Mouse (Mus musculus) MEL (cell line): Measurements from ENCODE around the gene Mtrr. TPM values are rescaled to one million over a fixed set of nuclear protein-coding genes. Genes with fewer than 3 reads are reported as not detected.
A peak's percentile ranks its signal among the peaks of the same experiment; 100 is the strongest.

ENCODE experiments used
- DNase-seq: peaks from one replicate; pipeline ENCODE4 v3.0.0; 2011; ENCODE audit warnings: low read depth, low spot score
- H3K27ac ChIP-seq: 2 replicates; pipeline ENCODE4 v1.5.1; 2012; ENCODE audit warnings: low read depth, mild to moderate bottlenecking, control low read depth, low read length, moderate library complexity; ENCODE audit not compliant: control insufficient read depth
- H3K27me3 ChIP-seq, 2 experiments: fragments of 150-350 bp in 1 of 2; sonication (generic) in 1 of 2; 2 replicates each; pipeline ENCODE4 v1.6.1; 2012; ENCODE audit warnings: low read length in 2 of 2, mild to moderate bottlenecking in 2 of 2, improper control_type of control experiment in 1 of 2, moderate library complexity in 1 of 2; ENCODE audit not compliant: insufficient read depth in 2 of 2, control insufficient read depth in 1 of 2
- H3K36me3 ChIP-seq, 2 experiments: 2 replicates each; pipeline ENCODE4 v1.6.1; 2012 to 2014; ENCODE audit warnings: low read length in 2 of 2, improper control_type of control experiment in 1 of 2, inconsistent platforms in 1 of 2, mild to moderate bottlenecking in 1 of 2; ENCODE audit not compliant: insufficient read depth in 2 of 2, control insufficient read depth in 1 of 2
- H3K4me1 ChIP-seq, 2 experiments: fragments of 150-350 bp in 1 of 2; sonication (generic) in 1 of 2; 2 replicates each; pipeline ENCODE4 v1.6.1; 2012; ENCODE audit warnings: low read length in 2 of 2, improper control_type of control experiment in 1 of 2, mild to moderate bottlenecking in 1 of 2; ENCODE audit not compliant: insufficient read depth in 2 of 2, control insufficient read depth in 1 of 2
- H3K4me3 ChIP-seq, 2 experiments: fragments of 150-350 bp in 1 of 2; sonication (generic) in 1 of 2; 2 replicates each; pipeline ENCODE4 v1.5.1; 2012; ENCODE audit warnings: low read depth in 2 of 2, low read length in 2 of 2, mild to moderate bottlenecking in 2 of 2, moderate library complexity in 2 of 2, control low read depth in 1 of 2, improper control_type of control experiment in 1 of 2; ENCODE audit not compliant: control insufficient read depth in 1 of 2, insufficient read depth in 1 of 2
- H3K79me2 ChIP-seq: 2 replicates; pipeline ENCODE4 v1.6.1; 2012; ENCODE audit warnings: mild to moderate bottlenecking, low read length, moderate library complexity; ENCODE audit not compliant: control insufficient read depth, poor library complexity, insufficient read depth
- H3K9ac ChIP-seq: 2 replicates; pipeline ENCODE4 v1.6.1; 2012; ENCODE audit warnings: low read depth, mild to moderate bottlenecking, control low read depth, low read length, moderate library complexity; ENCODE audit not compliant: control insufficient read depth, poor library complexity, severe bottlenecking
- H3K9me3 ChIP-seq: fragments of 150-350 bp; sonication (generic); replicated peaks from 2 replicates; pipeline ENCODE4 v1.6.1; 2012; ENCODE audit warnings: mild to moderate bottlenecking, low read length, improper control_type of control experiment, moderate library complexity; ENCODE audit not compliant: insufficient read depth
- BHLHE40 ChIP-seq: IDR thresholded peaks from 2 replicates; pipeline ENCODE4 v1.6.1; 2012; ENCODE audit warnings: low read depth, mild to moderate bottlenecking, inconsistent platforms, low read length, improper control_type of control experiment, borderline replicate concordance
- CHD2 ChIP-seq: IDR thresholded peaks from 2 replicates; pipeline ENCODE4 v1.6.1; 2011; ENCODE audit warnings: low read length, improper control_type of control experiment
- CTCF ChIP-seq, 3 experiments: IDR thresholded peaks in 2 of 3; conservative IDR thresholded peaks in 1 of 3; 2 replicates each; pipeline ENCODE4 v1.5.1; 2011 to 2012; ENCODE audit warnings: low read length in 3 of 3, low read depth in 2 of 3, mild to moderate bottlenecking in 2 of 3, improper control_type of control experiment in 1 of 3, inconsistent platforms in 1 of 3, mixed read lengths in 1 of 3, moderate library complexity in 1 of 3; ENCODE audit not compliant: control insufficient read depth in 1 of 3, insufficient read depth in 1 of 3, poor library complexity in 1 of 3, severe bottlenecking in 1 of 3
- ELF1 ChIP-seq: IDR thresholded peaks from 2 replicates; pipeline ENCODE4 v1.6.1; 2014; ENCODE audit warnings: low read depth, mild to moderate bottlenecking, inconsistent platforms, low read length, improper control_type of control experiment, moderate library complexity
- ETS1 ChIP-seq: IDR thresholded peaks from 2 replicates; pipeline ENCODE4 v1.6.1; 2012; ENCODE audit warnings: low read depth, mild to moderate bottlenecking, inconsistent platforms, low read length, improper control_type of control experiment, moderate library complexity
- GABPA ChIP-seq: IDR thresholded peaks from 2 replicates; pipeline ENCODE4 v1.6.1; 2012; ENCODE audit warnings: low read depth, mild to moderate bottlenecking, inconsistent platforms, low read length, improper control_type of control experiment, moderate library complexity
- HCFC1 ChIP-seq: IDR thresholded peaks from 2 replicates; pipeline ENCODE4 v1.6.1; 2012; ENCODE audit warnings: low read depth, mild to moderate bottlenecking, inconsistent platforms, low read length, improper control_type of control experiment, moderate library complexity
- KAT2A ChIP-seq: conservative IDR thresholded peaks from 2 replicates; pipeline ENCODE4 v1.6.1; 2012; ENCODE audit warnings: low read depth, low read length, improper control_type of control experiment, inconsistent platforms
- MAZ ChIP-seq: IDR thresholded peaks from 2 replicates; pipeline ENCODE4 v1.6.1; 2012; ENCODE audit warnings: low read depth, mild to moderate bottlenecking, inconsistent platforms, low read length, improper control_type of control experiment
- MYC ChIP-seq: IDR thresholded peaks from 2 replicates; pipeline ENCODE4 v1.6.1; 2011; ENCODE audit warnings: low read depth, mild to moderate bottlenecking, low read length, improper control_type of control experiment, moderate library complexity
- NRF1 ChIP-seq: IDR thresholded peaks from 2 replicates; pipeline ENCODE4 v1.6.1; 2014; ENCODE audit warnings: low read depth, mild to moderate bottlenecking, inconsistent platforms, low read length, improper control_type of control experiment, moderate library complexity; ENCODE audit not compliant: poor library complexity, insufficient read depth, severe bottlenecking
- POLR2A ChIP-seq, 2 experiments: IDR thresholded peaks; 2 replicates each; pipeline ENCODE4 v1.6.1; 2011 to 2012; ENCODE audit warnings: low read length in 2 of 2, mild to moderate bottlenecking in 2 of 2, control low read depth in 1 of 2, improper control_type of control experiment in 1 of 2, low read depth in 1 of 2, moderate library complexity in 1 of 2; ENCODE audit not compliant: control insufficient read depth in 1 of 2, insufficient read depth in 1 of 2, poor library complexity in 1 of 2
- POLR2AphosphoS2 ChIP-seq: IDR thresholded peaks from 2 replicates; pipeline ENCODE4 v1.6.1; 2011; ENCODE audit warnings: low read length, improper control_type of control experiment
- POLR2AphosphoS5 ChIP-seq: IDR thresholded peaks from 2 replicates; pipeline ENCODE4 v1.6.1; 2012; ENCODE audit warnings: low read depth, borderline replicate concordance, mild to moderate bottlenecking, inconsistent platforms, low read length, moderate library complexity, mixed read lengths
- RAD21 ChIP-seq: IDR thresholded peaks from 2 replicates; pipeline ENCODE4 v1.6.1; 2011; ENCODE audit warnings: mild to moderate bottlenecking, low read depth, low read length, improper control_type of control experiment
- RCOR1 ChIP-seq: IDR thresholded peaks from 2 replicates; pipeline ENCODE4 v1.6.1; 2012; ENCODE audit warnings: low read depth, mild to moderate bottlenecking, inconsistent platforms, low read length, improper control_type of control experiment
- SIN3A ChIP-seq: IDR thresholded peaks from 2 replicates; pipeline ENCODE4 v1.6.1; 2012; ENCODE audit warnings: low read length, improper control_type of control experiment, inconsistent platforms
- UBTF ChIP-seq: IDR thresholded peaks from 2 replicates; pipeline ENCODE4 v1.6.1; 2012; ENCODE audit warnings: low read depth, mild to moderate bottlenecking, inconsistent platforms, low read length, improper control_type of control experiment, moderate library complexity, borderline replicate concordance; ENCODE audit not compliant: insufficient read depth
- USF1 ChIP-seq: IDR thresholded peaks from 2 replicates; pipeline ENCODE4 v1.6.1; 2014; ENCODE audit warnings: low read depth, mild to moderate bottlenecking, inconsistent platforms, low read length, improper control_type of control experiment, moderate library complexity
- USF2 ChIP-seq, 2 experiments: IDR thresholded peaks; 2 replicates each; pipeline ENCODE4 v1.6.1; 2011 to 2012; ENCODE audit warnings: improper control_type of control experiment in 2 of 2, low read length in 2 of 2, borderline replicate concordance in 1 of 2, inconsistent platforms in 1 of 2, low read depth in 1 of 2, mild to moderate bottlenecking in 1 of 2; ENCODE audit not compliant: insufficient read depth in 1 of 2
- ZNF384 ChIP-seq: IDR thresholded peaks from 2 replicates; pipeline ENCODE4 v1.6.1; 2012; ENCODE audit warnings: low read depth, mild to moderate bottlenecking, inconsistent platforms, low read length, improper control_type of control experiment
- polyA plus RNA-seq, 2 experiments: library from polyadenylated mRNA; stranded (reverse) in 1 of 2; unstranded in 1 of 2; fragments of >175 nt in 1 of 2; fragments of >200 nt in 1 of 2; gene quantifications; 2 replicates each; pipeline versions ENCODE4 v1.2.1 to v1.2.4; 2012; ENCODE audit warnings: low replicate concordance in 2 of 2, low read depth in 1 of 2; ENCODE audit not compliant: insufficient read length in 2 of 2, insufficient read depth in 1 of 2, missing spikeins in 1 of 2
- total RNA-seq: library from RNA; depleted of rRNA; stranded (reverse); fragments of 300-350 nt; gene quantifications from 2 replicates; pipeline ENCODE4 v1.2.3, GENCODE M21; 2012

The Mtrr gene
- total and polyA plus RNA-seq, 3 experiments, result 18.0 to 20.8 TPM; not detected in 1

GRCm38 (mm10) chr13:68583961-68584360 is 2.0 kb upstream of the Mtrr start:
- TF ChIP-seq POLR2AphosphoS2, result no peak
- H3K36me3 ChIP-seq, result peaks cover 0 to 13% of the 10 kb centered on the region in 2 experiments; a peak in 3 of 4 replicates

GRCm38 (mm10) chr13:68582517-68582780 is 500 bp upstream of the Mtrr start:
- Histone ChIP-seq H3K79me2 (peaks cover 26% of the 10 kb centered on the region), H3K36me3 (peaks cover 0 to 13% of the 10 kb centered on the region in 2 experiments; a peak in 3 of 4 replicates), H3K27me3 (no peaks in the 10 kb centered on the region), H3K9me3 (no peaks in the 10 kb centered on the region), H3K4me1 (peaks cover 0 to 2% of the 10 kb centered on the region in 2 experiments; a peak in 1 of 4 replicates), H3K27ac (peak overlapping the region; percentile 36), H3K9ac (peak overlapping the region; percentile 78), H3K4me3 (peak overlapping the region; percentile 72 to 87)
- peak; percentile 85 for TF ChIP-seq BHLHE40
- peak; percentile 67 for TF ChIP-seq USF1
- TF ChIP-seq RCOR1, result no peak
- TF ChIP-seq MAZ, result no peak
- DNase-seq, result peak; percentile 52

More at GRCm38 (mm10) chr13:68583961-68584360, 2.0 kb upstream of the Mtrr start:
- peaks cover 0 to 2% of the 10 kb centered on the region in 2 experiments; a peak in 1 of 4 replicates for H3K4me1 ChIP-seq
- no peak for DNase-seq
- no peaks in the 10 kb centered on the region for H3K27me3 ChIP-seq
- peaks cover 26% of the 10 kb centered on the region for H3K79me2 ChIP-seq
- H3K9me3 ChIP-seq, result no peaks in the 10 kb centered on the region
- no peak overlapping the region for H3K4me3 ChIP-seq
- no peak overlapping the region for H3K27ac ChIP-seq
- H3K9ac ChIP-seq, result no peak overlapping the region

- H3K9me3 ChIP-seq, result no peaks in the 10 kb centered on the region
- peak overlapping the region; percentile 63 to 85 for H3K4me3 ChIP-seq
- TF ChIP-seq NRF1 (no peak), MYC (no peak), CHD2 (no peak), POLR2AphosphoS5 (no peak), CTCF (IDR thresholded peaks at IDR 0.05 in 2 of 3, conservative IDR thresholded peaks at IDR 0.05 in 1 of 3; ENCODE audit: control insufficient read depth in 1 of 3, insufficient read depth in 1 of 3, low read depth in 2 of 3, low read length in 3 of 3, poor library complexity in 1 of 3, severe bottlenecking in 1 of 3) (no peak), RAD21 (no peak), BHLHE40 (no peak), KAT2A (no peak), ZNF384 (no peak), SIN3A (no peak; the same call in 1 of the 2 replicates), UBTF (no peak), ETS1 (no peak), GABPA (no peak), HCFC1 (no peak), POLR2AphosphoS2 (no peak), USF2 (IDR thresholded peaks at IDR 0.05; ENCODE audit: borderline replicate concordance in 1 of 2, insufficient read depth in 1 of 2, low read depth in 1 of 2, low read length in 2 of 2) (no peak), MAZ (no peak), ELF1 (no peak), POLR2A (IDR thresholded peaks at IDR 0.05; ENCODE audit: control insufficient read depth in 1 of 2, insufficient read depth in 1 of 2, low read depth in 1 of 2, low read length in 2 of 2, poor library complexity in 1 of 2) (no peak)
- peaks cover 0 to 2% of the 10 kb centered on the region in 2 experiments; a peak in 1 of 4 replicates for H3K4me1 ChIP-seq
- H3K9ac ChIP-seq, result peak overlapping the region; percentile 97
- H3K27me3 ChIP-seq, result no peaks in the 10 kb centered on the region
- H3K27ac ChIP-seq, result peak overlapping the region; percentile 98
- DNase-seq, result peak; percentile 51
- peaks cover 26% of the 10 kb centered on the region for H3K79me2 ChIP-seq
- H3K36me3 ChIP-seq, result peaks cover 0 to 13% of the 10 kb centered on the region in 2 experiments; a peak in 3 of 4 replicates
These were observed 736 bp downstream of the Mtrr start for GRCm38 (mm10) chr13:68581086-68581740.
